Mouse (Mus musculus) heart, embryonic 14.5 days (tissue): ENCODE results near the gene Fjx1. TPM values are rescaled to one million over a fixed set of nuclear protein-coding genes. Genes with fewer than 3 reads are reported as not detected.

Source experiments
- ATAC-seq: fragments of 200-750 bp; cut with Nextera tagmentation; 2 replicates; pipeline ENCODE4 v1.8.0; 2017; ENCODE audit warnings: low read depth, moderate TSS enrichment; ENCODE audit not compliant: insufficient number of reproducible peaks, insufficient read depth, low FRiP score
- H3K27ac ChIP-seq, 2 experiments: fragments of 200-500 bp in 1 of 2; fragments of 300-500 bp in 1 of 2; sonication (generic) in 1 of 2; replicated peaks in 1 of 2; 2 replicates each; pipeline ENCODE4 v1.5.1; 2012 to 2014; ENCODE audit warnings: low read depth in 2 of 2, low read length in 2 of 2, control low read depth in 1 of 2, mild to moderate bottlenecking in 1 of 2, mixed read lengths in 1 of 2; ENCODE audit not compliant: control insufficient read depth in 1 of 2, insufficient read depth in 1 of 2
- H3K27me3 ChIP-seq: fragments of 300-500 bp; sonication (generic); 2 replicates; pipeline ENCODE4 v1.6.1; 2014; ENCODE audit warnings: mild to moderate bottlenecking, low read length, control low read depth; ENCODE audit not compliant: control insufficient read depth, insufficient read depth
- H3K36me3 ChIP-seq: fragments of 300-500 bp; sonication (generic); 2 replicates; pipeline ENCODE4 v1.6.1; 2014; ENCODE audit warnings: mild to moderate bottlenecking, control low read depth, low read length, mixed read lengths; ENCODE audit not compliant: control insufficient read depth, insufficient read depth
- H3K4me1 ChIP-seq, 2 experiments: fragments of 200-500 bp in 1 of 2; fragments of 300-500 bp in 1 of 2; sonication (generic) in 1 of 2; 2 replicates each; pipeline ENCODE4 v1.6.1; 2012 to 2014; ENCODE audit warnings: low read length in 2 of 2, control low read depth in 1 of 2, mixed read lengths in 1 of 2; ENCODE audit not compliant: control insufficient read depth in 2 of 2, insufficient read depth in 2 of 2
- H3K4me2 ChIP-seq: fragments of 300-500 bp; sonication (generic); 2 replicates; pipeline ENCODE4 v1.6.1; 2014; ENCODE audit warnings: mild to moderate bottlenecking, low read length
- H3K4me3 ChIP-seq, 2 experiments: fragments of 200-500 bp in 1 of 2; fragments of 300-500 bp in 1 of 2; sonication (generic) in 1 of 2; 2 replicates each; pipeline ENCODE4 v1.5.1; 2012 to 2014; ENCODE audit warnings: low read length in 2 of 2, mild to moderate bottlenecking in 2 of 2, control low read depth in 1 of 2, low read depth in 1 of 2, moderate library complexity in 1 of 2; ENCODE audit not compliant: control insufficient read depth in 1 of 2, insufficient read depth in 1 of 2
- H3K9ac ChIP-seq: fragments of 300-500 bp; sonication (generic); 2 replicates; pipeline ENCODE4 v1.6.1; 2014; ENCODE audit warnings: mild to moderate bottlenecking, low read length
- H3K9me3 ChIP-seq: fragments of 300-500 bp; sonication (generic); 2 replicates; pipeline ENCODE4 v1.6.1; 2016; ENCODE audit warnings: low read length, control low read depth; ENCODE audit not compliant: control insufficient read depth
- WGBS: fragments of 180-500 bp; shearing (Covaris S2); extraction: QIAGEN DNeasy Blood & Tissue Kit; methylation state at CpG from one replicate; pipeline ENCODE4 v1.1.7; 2014; 5-methylcytosine and 5-hydroxymethylcytosine counted together
- polyA plus RNA-seq: library from polyadenylated mRNA; unstranded; fragments of >200 nt; fragmentation: Nextera tagmentation; extraction: Ambion mirVana; gene quantifications from 2 replicates; pipeline ENCODE4 v1.2.1, GENCODE M21; 2014

Fjx1 gene
- polyA plus RNA-seq, 1 experiment from 2014 or later: 2.3 TPM

GRCm38 (mm10) chr2:102447831-102448230, 4.5 kb downstream of the Fjx1 start:
- Histone ChIP-seq H3K4me2 (no peak overlapping the region), H3K4me3 (no peak overlapping the region), H3K4me1 (peaks cover 5 to 15% of the 10 kb centered on the region in 2 experiments), H3K9me3 (no peaks in the 10 kb centered on the region), H3K27me3 (0 out of 2 replicates have a peak, but pooled peaks cover 7% of the 10 kb centered on the region), H3K9ac (no peak overlapping the region), H3K36me3 (no peaks in the 10 kb centered on the region), H3K27ac (no peak overlapping the region)
- WGBS: 81% methylated on average over 7 of the region's 7 CpGs
- ATAC-seq: no peak

- 0 out of 2 replicates have a peak, but pooled peaks cover 4% of the 10 kb centered on the region for H3K27me3 ChIP-seq
- H3K9ac ChIP-seq: no peak overlapping the region
- no peak for ATAC-seq
- H3K27ac ChIP-seq: no peak overlapping the region
- H3K9me3 ChIP-seq: no peaks in the 10 kb centered on the region
- no peaks in the 10 kb centered on the region for H3K36me3 ChIP-seq
- H3K4me1 ChIP-seq: peaks cover 5 to 12% of the 10 kb centered on the region in 2 experiments
- no peak overlapping the region for H3K4me2 ChIP-seq
- no peak overlapping the region for H3K4me3 ChIP-seq
- 65% methylated on average over 4 of the region's 4 CpGs for whole genome bisulfite sequencing
Measured at GRCm38 (mm10) chr2:102446851-102447250, 5.4 kb downstream of the Fjx1 start.

GRCm38 (mm10) chr2:102437357-102438030, 14.8 kb downstream of the Fjx1 start:
- Histone ChIP-seq H3K27ac (no peak overlapping the region), H3K36me3 (no peaks in the 10 kb centered on the region), H3K4me2 (no peak overlapping the region), H3K9me3 (no peaks in the 10 kb centered on the region), H3K27me3 (no peaks in the 10 kb centered on the region), H3K4me3 (no peak overlapping the region), H3K4me1 (no peaks in the 10 kb centered on the region), H3K9ac (no peak overlapping the region)
- WGBS: 57% methylated on average over 8 of the region's 8 CpGs
- no peak for ATAC-seq

- Histone ChIP-seq H3K4me1 (no peaks in the 10 kb centered on the region), H3K4me3 (no peak overlapping the region), H3K36me3 (no peaks in the 10 kb centered on the region), H3K9ac (no peak overlapping the region), H3K27me3 (no peaks in the 10 kb centered on the region), H3K27ac (no peak overlapping the region), H3K4me2 (no peak overlapping the region), H3K9me3 (no peaks in the 10 kb centered on the region)
- no peak for ATAC-seq
- WGBS: 89% methylated on average over 1 of the region's 1 CpGs
Measured at GRCm38 (mm10) chr2:102433879-102434278, 18.4 kb downstream of the Fjx1 start.

- H3K27me3 ChIP-seq: no peaks in the 10 kb centered on the region
- no peak overlapping the region for H3K9ac ChIP-seq
- no peak for ATAC-seq
- H3K36me3 ChIP-seq: no peaks in the 10 kb centered on the region
- no peak overlapping the region for H3K4me2 ChIP-seq
- WGBS: 69% methylated on average over 4 of the region's 4 CpGs
- H3K4me1 ChIP-seq: no peaks in the 10 kb centered on the region
- H3K27ac ChIP-seq: no peak overlapping the region
- no peaks in the 10 kb centered on the region for H3K9me3 ChIP-seq
- no peak overlapping the region for H3K4me3 ChIP-seq
Measured at GRCm38 (mm10) chr2:102431084-102431483, 21.2 kb downstream of the Fjx1 start.

- H3K4me2 ChIP-seq: no peak overlapping the region
Measured at GRCm38 (mm10) chr2:102427974-102428373, 24.3 kb downstream of the Fjx1 start.

GRCm38 (mm10) chr2:102426434-102426833, 25.9 kb downstream of the Fjx1 start:
- Histone ChIP-seq H3K4me1 (no peaks in the 10 kb centered on the region), H3K9me3 (no peaks in the 10 kb centered on the region), H3K4me3 (no peak overlapping the region), H3K4me2 (no peak overlapping the region), H3K27me3 (no peaks in the 10 kb centered on the region), H3K36me3 (no peaks in the 10 kb centered on the region), H3K27ac (no peak overlapping the region), H3K9ac (no peak overlapping the region)
- WGBS: 78% methylated on average over 3 of the region's 3 CpGs
- no peak for ATAC-seq

More at GRCm38 (mm10) chr2:102427974-102428373, 24.3 kb downstream of the Fjx1 start:
- H3K36me3 ChIP-seq: no peaks in the 10 kb centered on the region
- no peak for ATAC-seq
- H3K4me3 ChIP-seq: no peak overlapping the region
- no peak overlapping the region for H3K27ac ChIP-seq
- no peaks in the 10 kb centered on the region for H3K4me1 ChIP-seq
- H3K9ac ChIP-seq: no peak overlapping the region
- no peaks in the 10 kb centered on the region for H3K27me3 ChIP-seq
- no peaks in the 10 kb centered on the region for H3K9me3 ChIP-seq
